Mouse (Mus musculus) bone marrow, adult 2 months (tissue): ENCODE data around the gene Pdk3. TPM values are rescaled to one million over a fixed set of nuclear protein-coding genes. Genes with fewer than 3 reads are reported as not detected.

ENCODE experiments used
- H3K27ac ChIP-seq: fragments of 200-500 bp; 2 replicates; pipeline ENCODE4 v1.5.1; 2012; ENCODE audit warnings: low read depth, mild to moderate bottlenecking, control low read depth, inconsistent platforms, low read length; ENCODE audit not compliant: control insufficient read depth, poor library complexity, insufficient read depth
- H3K4me1 ChIP-seq: fragments of 200-500 bp; 2 replicates; pipeline ENCODE4 v1.6.1; 2011; ENCODE audit warnings: low read length; ENCODE audit not compliant: control insufficient read depth, insufficient read depth
- H3K4me3 ChIP-seq: fragments of 200-500 bp; replicated peaks from 2 replicates; pipeline ENCODE3; 2011; ENCODE audit warnings: mild to moderate bottlenecking, low read depth, low read length, control low read depth; ENCODE audit not compliant: control insufficient read depth
- CTCF ChIP-seq: fragments of 200-500 bp; IDR thresholded peaks from 2 replicates; pipeline ENCODE4 v1.5.1; 2011; ENCODE audit warnings: low read length, control low read depth; ENCODE audit not compliant: control insufficient read depth, insufficient read depth
- POLR2A ChIP-seq: fragments of 200-500 bp; IDR thresholded peaks from 2 replicates; pipeline ENCODE4 v1.6.1; 2011; ENCODE audit warnings: low read depth, mild to moderate bottlenecking, control low read depth, low read length, borderline replicate concordance; ENCODE audit not compliant: control insufficient read depth
- WGBS: fragments of 180-500 bp; shearing (Covaris S2); methylation state at CpG from one replicate; pipeline ENCODE4 v1.1.7; 2018; 5-methylcytosine and 5-hydroxymethylcytosine counted together
- polyA plus RNA-seq: library from polyadenylated mRNA; stranded (reverse); fragments of >200 nt; gene quantifications from 2 replicates; pipeline ENCODE4 v1.2.4, GENCODE M21; 2011; ENCODE audit warnings: low replicate concordance; ENCODE audit not compliant: missing spikeins, insufficient read depth, insufficient read length

Gene Pdk3
- polyA plus RNA-seq, 1 experiment = 7.6 TPM

- Histone ChIP-seq H3K4me1 (no peaks in the 10 kb centered on the region), H3K27ac (no peak overlapping the region), H3K4me3 (no peak overlapping the region)
- WGBS = 63% methylated on average over 6 of the region's 6 CpGs
- TF ChIP-seq CTCF (no peak), POLR2A (no peak)
These were observed 98.8 kb downstream of the Pdk3 start for GRCm38 (mm10) chrX:93732975-93733748.

- no peak overlapping the region for H3K4me3 ChIP-seq
- TF ChIP-seq CTCF = no peak
- no peaks in the 10 kb centered on the region for H3K4me1 ChIP-seq
- no peak overlapping the region for H3K27ac ChIP-seq
These were observed 99.6 kb downstream of the Pdk3 start for GRCm38 (mm10) chrX:93732407-93732806.

GRCm38 (mm10) chrX:93730854-93731253 is 101.1 kb downstream of the Pdk3 start:
- H3K4me1 ChIP-seq = no peaks in the 10 kb centered on the region
- no peak overlapping the region for H3K27ac ChIP-seq
- no peak for TF ChIP-seq CTCF
- TF ChIP-seq POLR2A = no peak
- WGBS = 95% methylated on average over 8 of the region's 8 CpGs
- no peak overlapping the region for H3K4me3 ChIP-seq

GRCm38 (mm10) chrX:93729529-93729928 is 102.5 kb downstream of the Pdk3 start:
- no peak overlapping the region for H3K4me3 ChIP-seq
- 63% methylated on average over 1 of the region's 1 CpGs for WGBS
- no peak overlapping the region for H3K27ac ChIP-seq
- H3K4me1 ChIP-seq = no peaks in the 10 kb centered on the region
- TF ChIP-seq POLR2A (no peak), CTCF (no peak)

Other genes starting within 250 kb of the Pdk3 start
- gene Pola1, start 200.0 kb downstream of the Pdk3 start, polyA plus RNA-seq = 17.8 and 26.2 TPM in 2 replicates
- 8.8 and 11.4 TPM in 2 replicates for gene Pcyt1b, start 177.3 kb downstream of the Pdk3 start, polyA plus RNA-seq
- gene AU015836, start 136.5 kb upstream of the Pdk3 start, polyA plus RNA-seq = 8.6 TPM in 1 of 2 replicates, not detected in the other